Mouse (Mus musculus): ENCODE data around the gene Acot6. TPM values are rescaled to one million over a fixed set of nuclear protein-coding genes. Genes with fewer than 3 reads are reported as not detected.

The Acot6 gene
- 21.5 TPM for polyA plus RNA-seq (2014; fragmentation: Illumina TruSeq; extraction: RNeasy Lipid Tissue Mini Kit (QIAGEN cat#74804); ENCODE audit: low read depth, low replicate concordance)

GRCm38 (mm10) chr12:84100604-84101492 lies at the start of gene Acot6:
Gene Acot6, plus strand, starts transcription at chr12:84100654.

GRCm38 (mm10) chr12:84051937-84052474 lies 48.4 kb upstream of the Acot6 start, which contains the start of gene Acot3:
Gene Acot3, plus strand, starts transcription at chr12:84052144.

GRCm38 (mm10) chr12:84068986-84069385 lies 31.5 kb upstream of the Acot6 start, which contains the start of gene Acot5:
Gene Acot5, plus strand, starts transcription at chr12:84069325.

GRCm38 (mm10) chr12:84114153-84114994 lies 13.9 kb downstream of the Acot6 start, which contains the start of gene Dnal1:
Gene Dnal1, plus strand, starts transcription at chr12:84114366.

GRCm38 (mm10) chr12:84147954-84148621 lies 47.6 kb downstream of the Acot6 start, which contains the start of gene Pnma1:
Gene Pnma1, minus strand, starts transcription at chr12:84148489.

Other genes with a start within 250 kb of the Acot6 start
- gene Numb, start 178.7 kb upstream of the Acot6 start, polyA plus RNA-seq (2014; fragmentation: Illumina TruSeq; extraction: RNeasy Lipid Tissue Mini Kit (QIAGEN cat#74804); ENCODE audit: low read depth, low replicate concordance) = 32.0 TPM
- 1.5 TPM for gene Riox1, start 150.0 kb upstream of the Acot6 start, polyA plus RNA-seq (2014; fragmentation: Illumina TruSeq; extraction: RNeasy Lipid Tissue Mini Kit (QIAGEN cat#74804); ENCODE audit: low read depth, low replicate concordance)
- gene Heatr4, start 115.8 kb upstream of the Acot6 start, polyA plus RNA-seq (2014; fragmentation: Illumina TruSeq; extraction: RNeasy Lipid Tissue Mini Kit (QIAGEN cat#74804); ENCODE audit: low read depth, low replicate concordance) = not detected
- 10.3 TPM for gene Acot2, start 112.8 kb upstream of the Acot6 start, polyA plus RNA-seq (2014; fragmentation: Illumina TruSeq; extraction: RNeasy Lipid Tissue Mini Kit (QIAGEN cat#74804); ENCODE audit: low read depth, low replicate concordance)
- gene Acot1, start 91.2 kb upstream of the Acot6 start, polyA plus RNA-seq (2014; fragmentation: Illumina TruSeq; extraction: RNeasy Lipid Tissue Mini Kit (QIAGEN cat#74804); ENCODE audit: low read depth, low replicate concordance) = 174 TPM
- 81.8 TPM for gene Acot4, start 62.3 kb upstream of the Acot6 start, polyA plus RNA-seq (2014; fragmentation: Illumina TruSeq; extraction: RNeasy Lipid Tissue Mini Kit (QIAGEN cat#74804); ENCODE audit: low read depth, low replicate concordance)
- gene Gm49366, start 61.7 kb upstream of the Acot6 start, polyA plus RNA-seq (2014; fragmentation: Illumina TruSeq; extraction: RNeasy Lipid Tissue Mini Kit (QIAGEN cat#74804); ENCODE audit: low read depth, low replicate concordance) = not detected
- gene Acot3, start 48.5 kb upstream of the Acot6 start, polyA plus RNA-seq (2014; fragmentation: Illumina TruSeq; extraction: RNeasy Lipid Tissue Mini Kit (QIAGEN cat#74804); ENCODE audit: low read depth, low replicate concordance) = 35.3 TPM
- not detected for gene Acot5, start 31.3 kb upstream of the Acot6 start, polyA plus RNA-seq (2014; fragmentation: Illumina TruSeq; extraction: RNeasy Lipid Tissue Mini Kit (QIAGEN cat#74804); ENCODE audit: low read depth, low replicate concordance)
- gene Dnal1, start 13.7 kb downstream of the Acot6 start, polyA plus RNA-seq (2014; fragmentation: Illumina TruSeq; extraction: RNeasy Lipid Tissue Mini Kit (QIAGEN cat#74804); ENCODE audit: low read depth, low replicate concordance) = 10.8 TPM
- not detected for gene Pnma1, start 47.8 kb downstream of the Acot6 start, polyA plus RNA-seq (2014; fragmentation: Illumina TruSeq; extraction: RNeasy Lipid Tissue Mini Kit (QIAGEN cat#74804); ENCODE audit: low read depth, low replicate concordance)
- gene Elmsan1, start 118.2 kb downstream of the Acot6 start, polyA plus RNA-seq (2014; fragmentation: Illumina TruSeq; extraction: RNeasy Lipid Tissue Mini Kit (QIAGEN cat#74804); ENCODE audit: low read depth, low replicate concordance) = 4.6 TPM
- 199 TPM for gene Ptgr2, start 184.6 kb downstream of the Acot6 start, polyA plus RNA-seq (2014; fragmentation: Illumina TruSeq; extraction: RNeasy Lipid Tissue Mini Kit (QIAGEN cat#74804); ENCODE audit: low read depth, low replicate concordance)
- gene Zfp410, start 216.2 kb downstream of the Acot6 start, polyA plus RNA-seq (2014; fragmentation: Illumina TruSeq; extraction: RNeasy Lipid Tissue Mini Kit (QIAGEN cat#74804); ENCODE audit: low read depth, low replicate concordance) = 21.9 TPM

Data from kidney, adult 10 weeks (tissue).